Comparison of ENCODE assay signal across 8 mouse cellular contexts in the genomic region with DNA sequence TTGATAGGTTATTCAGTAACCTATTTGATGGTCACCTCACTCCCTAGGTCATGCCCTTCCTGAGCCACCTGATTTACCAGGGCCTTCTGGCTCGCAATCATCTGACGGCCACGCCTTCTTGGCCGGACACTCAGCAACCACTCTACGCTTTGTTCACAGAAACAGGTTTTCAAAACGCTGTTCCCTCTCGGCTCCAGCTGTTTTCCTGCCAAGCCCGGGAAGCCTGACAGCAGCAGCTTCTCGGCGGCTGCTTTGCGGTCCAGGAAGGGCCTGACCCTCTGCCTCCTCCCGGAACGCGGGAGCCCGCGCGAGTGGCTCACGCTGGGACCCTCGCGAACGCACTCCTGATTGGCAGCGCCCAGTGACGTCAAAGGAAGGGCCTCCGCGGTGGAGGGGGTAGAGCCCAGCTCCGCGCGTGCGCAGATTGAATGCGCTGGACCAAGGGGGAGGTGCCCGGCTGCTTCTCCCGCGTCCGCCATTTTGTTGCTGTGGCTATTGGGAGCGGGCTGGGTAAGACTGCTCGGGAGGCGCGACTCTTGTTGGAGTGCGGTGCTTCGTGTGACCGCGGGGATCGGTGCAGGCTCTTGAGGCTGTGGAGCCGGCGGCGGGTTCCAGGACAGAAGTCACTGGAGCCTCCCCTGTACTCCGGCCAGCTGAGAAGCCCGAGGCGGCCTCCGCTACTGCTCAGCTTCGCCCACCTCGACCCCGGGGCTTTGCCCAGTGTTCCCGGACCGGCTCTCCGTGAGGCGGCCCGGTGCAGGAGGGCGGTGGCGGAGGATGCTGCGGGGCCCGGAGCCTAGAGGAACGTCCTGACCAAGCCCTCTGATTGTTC. TPM values are rescaled to one million over a fixed set of nuclear protein-coding genes. Genes with fewer than 3 reads are reported as not detected.
A peak's percentile ranks its signal among the peaks of the same experiment; 100 is the strongest.
DNase-seq lines count a peak whose midpoint lies in the region; ATAC-seq and TF ChIP-seq lines count a peak whose summit lies in the region.

A gene (plus strand): TSS at position 447 of the 832 bp plus-strand sequence.

- H3K4me3 ChIP-seq in CH12.LX (replicated peaks in 1 of 3; ENCODE audit: low read depth in 2 of 3, low read length in 2 of 3, poor library complexity in 1 of 3) = peak within 1 kb of the TSS; percentile 82 to 98 (median 85)
- H3K4me3 ChIP-seq in forebrain, embryonic 12.5 days (replicated peaks) = peak within 1 kb of the TSS; percentile 97
- H3K4me3 ChIP-seq in heart, postnatal 0 days (ENCODE audit: low read depth, low read length) = peak within 1 kb of the TSS; percentile 92
- peak within 1 kb of the TSS; percentile 95 for H3K4me3 ChIP-seq in liver, embryonic 16.5 days (ENCODE audit: low read depth, low read length)
- peak within 1 kb of the TSS; percentile 96 for H3K4me3 ChIP-seq in neural tube, embryonic 13.5 days
- peak within 1 kb of the TSS; percentile 99 for H3K4me3 ChIP-seq in testis, adult 2 months (ENCODE audit: control insufficient read depth, low read depth, low read length)

- no peak for TF ChIP-seq EP300 in CH12.LX (IDR thresholded peaks at IDR 0.05; ENCODE audit: low read length)
- no peak for TF ChIP-seq EP300 in heart, postnatal 0 days (IDR thresholded peaks at IDR 0.05; ENCODE audit: low read depth)

- no peak for TF ChIP-seq RAD21 in CH12.LX (IDR thresholded peaks at IDR 0.05; ENCODE audit: low read depth, low read length)

- H3K9me3 ChIP-seq in CH12.LX (replicated peaks; ENCODE audit: low read length) = peaks cover under 1% of the 10 kb centered on the region
- no peaks in the 10 kb centered on the region for H3K9me3 ChIP-seq in forebrain, embryonic 12.5 days
- no peaks in the 10 kb centered on the region for H3K9me3 ChIP-seq in heart, postnatal 0 days (replicated peaks; ENCODE audit: control insufficient read depth, low read length)
- no peaks in the 10 kb centered on the region for H3K9me3 ChIP-seq in liver, embryonic 16.5 days (replicated peaks; ENCODE audit: control insufficient read depth, low read length)
- H3K9me3 ChIP-seq in neural tube, embryonic 13.5 days = no peaks in the 10 kb centered on the region

- no peaks in the 10 kb centered on the region for H3K27me3 ChIP-seq in CH12.LX (replicated peaks)
- no peaks in the 10 kb centered on the region for H3K27me3 ChIP-seq in forebrain, embryonic 12.5 days
- H3K27me3 ChIP-seq in heart, postnatal 0 days (ENCODE audit: control insufficient read depth, insufficient read depth, low read length) = no peaks in the 10 kb centered on the region
- H3K27me3 ChIP-seq in liver, embryonic 16.5 days (ENCODE audit: control insufficient read depth, insufficient read depth, low read depth, low read length) = no peaks in the 10 kb centered on the region
- H3K27me3 ChIP-seq in neural tube, embryonic 13.5 days = no peaks in the 10 kb centered on the region
- H3K27me3 ChIP-seq in testis, adult 2 months (ENCODE audit: control insufficient read depth, insufficient read depth, low read length) = no peaks in the 10 kb centered on the region

- in situ Hi-C loops in CH12.LX (cut with MboI; ENCODE audit: low pct_ligation_motif_present, low pct_unique_long_range_greater_than_20kb, low sequenced_read_pairs) = no loop called here

- H3K4me2 ChIP-seq in CH12.LX (ENCODE audit: insufficient read depth, low read depth, poor library complexity, severe bottlenecking) = peak within 1 kb of the TSS; percentile 80
- H3K4me2 ChIP-seq in forebrain, embryonic 12.5 days = peak within 1 kb of the TSS; percentile 85
- peak within 1 kb of the TSS; percentile 92 for H3K4me2 ChIP-seq in heart, postnatal 0 days (ENCODE audit: low read depth, low read length)
- H3K4me2 ChIP-seq in liver, embryonic 16.5 days (ENCODE audit: low read depth, low read length) = peak within 1 kb of the TSS; percentile 82
- peak within 1 kb of the TSS; percentile 87 for H3K4me2 ChIP-seq in neural tube, embryonic 13.5 days

- dilution Hi-C loops in CH12.LX (cut with MboI; ENCODE audit: extremely low pct_ligation_motif_present, extremely low pct_unique_long_range_greater_than_20kb, low sequenced_read_pairs) = no loop called here

- H3K27ac ChIP-seq in CH12.LX (ENCODE audit: insufficient read depth, low read depth) = peak within 1 kb of the TSS; percentile 38; the same call in 1 of the 2 replicates
- H3K27ac ChIP-seq in forebrain, embryonic 12.5 days = peak within 1 kb of the TSS; percentile 93
- peak within 1 kb of the TSS; percentile 95 for H3K27ac ChIP-seq in heart, postnatal 0 days (ENCODE audit: low read depth)
- peak within 1 kb of the TSS; percentile 87 for H3K27ac ChIP-seq in liver, embryonic 16.5 days (ENCODE audit: low read length)
- H3K27ac ChIP-seq in neural tube, embryonic 13.5 days (replicated peaks) = peak within 1 kb of the TSS; percentile 98
- H3K27ac ChIP-seq in testis, adult 2 months (ENCODE audit: control insufficient read depth, insufficient read depth, low read depth, low read length) = peak within 1 kb of the TSS; percentile 85

- peak within 1 kb of the TSS; percentile 84 for H3K9ac ChIP-seq in CH12.LX (ENCODE audit: insufficient read depth, low read depth)
- H3K9ac ChIP-seq in forebrain, embryonic 12.5 days = peak within 1 kb of the TSS; percentile 97
- peak within 1 kb of the TSS; percentile 84 for H3K9ac ChIP-seq in heart, postnatal 0 days (replicated peaks; ENCODE audit: low read depth, low read length)
- H3K9ac ChIP-seq in liver, embryonic 16.5 days (ENCODE audit: low read depth, low read length) = peak within 1 kb of the TSS; percentile 84
- peak within 1 kb of the TSS; percentile 97 for H3K9ac ChIP-seq in neural tube, embryonic 13.5 days

- peak; percentile 99 for ATAC-seq in forebrain, embryonic 12.5 days (ENCODE audit: low FRiP score)
- peak; percentile 99 for ATAC-seq in heart, postnatal 0 days (ENCODE audit: insufficient read depth, low read depth)
- peak; percentile 95 for ATAC-seq in liver, embryonic 16.5 days (ENCODE audit: low read depth)
- peak; percentile 95 for ATAC-seq in neural tube, embryonic 13.5 days (ENCODE audit: low read depth)

- peak; percentile 99 for TF ChIP-seq POLR2A in CH12.LX (IDR thresholded peaks at IDR 0.05; ENCODE audit: low read depth, low read length)
- peak; percentile 91 for TF ChIP-seq POLR2A in testis, adult 2 months (IDR thresholded peaks at IDR 0.05; ENCODE audit: control insufficient read depth, low read depth, low read length)

- WGBS in forebrain, embryonic 12.5 days = under 1% methylated on average over 63 of the region's 63 CpGs
- WGBS in heart, postnatal 0 days = under 1% methylated on average over 63 of the region's 63 CpGs
- WGBS in liver, embryonic 16.5 days (ENCODE audit: insufficient replicate concordance) = under 1% methylated on average over 63 of the region's 63 CpGs
- WGBS in neural tube, embryonic 13.5 days = under 1% methylated on average over 63 of the region's 63 CpGs

- DNase-seq in CH12.LX (ENCODE audit: extremely low read depth) = peak; percentile 99
- DNase-seq in c-Kit-positive CD71-positive TER-119-negative erythroid progenitor cells, embryonic 14.5 days (ENCODE audit: low read depth) = peak; percentile 96
- peak; percentile 97 for DNase-seq in heart, postnatal 0 days (ENCODE audit: low spot score)
- peak; percentile 98 to 99 for DNase-seq in kidney, postnatal 4 days

- peaks cover 8 to 20% of the 10 kb centered on the region in 2 experiments for H3K36me3 ChIP-seq in CH12.LX (replicated peaks in 1 of 2; ENCODE audit: control insufficient read depth in 1 of 2, insufficient read depth in 1 of 2, low read length in 1 of 2)
- peaks cover 17% of the 10 kb centered on the region for H3K36me3 ChIP-seq in forebrain, embryonic 12.5 days (replicated peaks)
- H3K36me3 ChIP-seq in heart, postnatal 0 days (replicated peaks; ENCODE audit: control insufficient read depth, insufficient read depth, low read length) = peaks cover 11% of the 10 kb centered on the region
- no peaks in the 10 kb centered on the region for H3K36me3 ChIP-seq in liver, embryonic 16.5 days (ENCODE audit: control insufficient read depth, insufficient read depth)
- H3K36me3 ChIP-seq in neural tube, embryonic 13.5 days = peaks cover 14% of the 10 kb centered on the region
- H3K36me3 ChIP-seq in testis, adult 2 months (ENCODE audit: control insufficient read depth, insufficient read depth, low read length) = no peaks in the 10 kb centered on the region

- no peak for TF ChIP-seq CTCF in CH12.LX (conservative IDR thresholded peaks at IDR 0.05 in 1 of 2, IDR thresholded peaks at IDR 0.05 in 1 of 2; ENCODE audit: low read depth in 2 of 2, low read length in 2 of 2)
- TF ChIP-seq CTCF in heart, postnatal 0 days (IDR thresholded peaks at IDR 0.05; ENCODE audit: low read depth) = no peak
- TF ChIP-seq CTCF in testis, adult 2 months (IDR thresholded peaks at IDR 0.05; ENCODE audit: control insufficient read depth, insufficient read depth, insufficient replicate concordance, low read depth, low read length) = no peak

- peaks cover 36% of the 10 kb centered on the region for H3K79me2 ChIP-seq in CH12.LX (replicated peaks; ENCODE audit: control insufficient read depth, extremely low read depth, insufficient read depth, poor library complexity, severe bottlenecking)

- peaks cover 7 to 30% of the 10 kb centered on the region in 2 experiments; a peak in 3 of 4 replicates for H3K4me1 ChIP-seq in CH12.LX (ENCODE audit: control insufficient read depth in 1 of 2, insufficient read depth in 2 of 2)
- H3K4me1 ChIP-seq in forebrain, embryonic 12.5 days = peaks cover 27% of the 10 kb centered on the region
- peaks cover 21% of the 10 kb centered on the region for H3K4me1 ChIP-seq in heart, postnatal 0 days (ENCODE audit: control insufficient read depth, insufficient read depth)
- H3K4me1 ChIP-seq in liver, embryonic 16.5 days (ENCODE audit: control insufficient read depth, low read depth, low read length) = peaks cover 21% of the 10 kb centered on the region
- peaks cover 33% of the 10 kb centered on the region for H3K4me1 ChIP-seq in neural tube, embryonic 13.5 days (replicated peaks)
- peaks cover 5% of the 10 kb centered on the region for H3K4me1 ChIP-seq in testis, adult 2 months (ENCODE audit: control insufficient read depth, insufficient read depth, low read length)

TF ChIP-seq in CH12.LX, 34 proteins besides CTCF, POLR2A, EP300 and RAD21 (continues in another document):
- no peak; the same call in 1 of the 2 replicates for TF ChIP-seq UBTF (IDR thresholded peaks at IDR 0.05; ENCODE audit: low read depth, low read length)
- peak; percentile 45; the same call in 1 of the 2 replicates for TF ChIP-seq CHD1 (IDR thresholded peaks at IDR 0.05; ENCODE audit: low read depth, low read length)
- TF ChIP-seq POLR2AphosphoS2 (IDR thresholded peaks at IDR 0.05; ENCODE audit: low read depth, low read length) = peak; percentile 95

RNA-seq across cellular contexts. Expression of the gene that starts here (rescaled TPM):
- total RNA-seq in CH12.LX (2012; rRNA removed) (21.6 and 23.5 TPM in 2 replicates), CH12.LX (2014; rRNA removed) (14.5 and 16.9 TPM in 2 replicates)
- 27.3 and 35.6 TPM in 2 replicates for polyA plus RNA-seq in CH12.LX (2012; ENCODE audit: insufficient read length, low read depth)
- polyA plus RNA-seq in forebrain, embryonic 12.5 days (2016; fragmentation: Nextera tagmentation; extraction: Ambion mirVana) = 101 and 117 TPM in 2 replicates
- 26.0 and 45.2 TPM in 2 replicates for total RNA-seq in heart, postnatal 0 days (2014; rRNA removed; ENCODE audit: low replicate concordance)
- 25.3 and 29.6 TPM in 2 replicates for polyA plus RNA-seq in heart, postnatal 0 days (2015; fragmentation: Nextera tagmentation; extraction: Ambion mirVana)
- 27.2 and 27.9 TPM in 2 replicates for polyA plus RNA-seq in liver, embryonic 16.5 days (2015; fragmentation: Nextera tagmentation; extraction: Ambion mirVana)
- 84.5 and 88.0 TPM in 2 replicates for polyA plus RNA-seq in neural tube, embryonic 13.5 days (2015; fragmentation: Nextera tagmentation; extraction: Ambion mirVana)
- polyA plus RNA-seq in testis, adult 2 months (2012; rRNA removed) = 12.1 and 15.5 TPM in 2 replicates

Comparison
In these comparisons a context has a peak if more than half of its experiments do, and no peak if none do; other contexts are left out.
1. Peak in every context shown above with its lines: DNase-seq, ATAC-seq, H3K4me3 ChIP-seq and H3K27ac ChIP-seq.
2. H3K27ac ChIP-seq: peak in every context shown above with its lines; median percentile 98 in neural tube, embryonic 13.5 days; 95 in heart, postnatal 0 days; 93 in forebrain, embryonic 12.5 days; 87 in liver, embryonic 16.5 days; 85 in testis, adult 2 months; 38 in CH12.LX.